Mouse (Mus musculus): ENCODE data around the gene Igtp.

DNA sequence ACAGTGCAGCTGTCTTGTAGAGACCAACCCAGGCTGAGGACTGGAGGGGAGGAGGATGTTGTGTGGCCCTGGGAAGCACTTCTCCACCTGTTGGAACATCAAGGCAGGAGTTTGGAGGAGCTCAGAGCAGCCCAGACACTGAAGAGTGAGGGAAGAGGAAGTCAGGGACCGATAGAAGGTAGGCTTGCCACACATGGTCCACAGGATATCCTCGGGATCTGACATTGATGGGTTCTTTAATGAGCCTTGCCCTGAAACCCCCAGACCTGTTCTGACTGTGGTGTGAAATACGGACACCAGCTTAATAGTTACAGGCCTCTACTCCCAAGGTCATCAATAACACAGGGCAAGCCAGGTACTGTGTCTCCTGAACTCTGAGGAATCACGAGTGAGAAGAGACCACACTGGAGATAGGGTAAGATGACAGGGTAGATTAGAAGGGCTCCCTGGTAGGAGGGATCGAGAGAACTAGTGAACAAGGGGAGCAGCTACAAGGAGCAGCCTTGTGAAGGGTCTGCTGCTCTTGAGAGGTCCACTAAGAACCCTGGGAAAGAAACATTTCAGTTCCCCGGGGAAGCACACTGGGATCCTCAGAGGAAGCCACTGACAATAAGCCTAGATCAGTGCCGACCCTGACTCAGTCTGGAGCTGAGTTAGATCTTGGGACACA is 14.5 kb downstream of the Igtp start:
- TF ChIP-seq POLR2AphosphoS2 (IDR thresholded peaks at IDR 0.05; ENCODE audit: low read depth, low read length), result no peak
- TF ChIP-seq ZMIZ1 (IDR thresholded peaks at IDR 0.05; ENCODE audit: low read depth, low read length), result no peak
- TF ChIP-seq POLR2A (IDR thresholded peaks at IDR 0.05; ENCODE audit: low read depth, low read length), result no peak
- no peak for TF ChIP-seq E2F4 (IDR thresholded peaks at IDR 0.05; ENCODE audit: insufficient replicate concordance, low read depth, low read length)
- TF ChIP-seq CHD1 (IDR thresholded peaks at IDR 0.05; ENCODE audit: low read depth, low read length), result no peak
- TF ChIP-seq MXI1 (IDR thresholded peaks at IDR 0.05; ENCODE audit: low read depth, low read length), result no peak
- TF ChIP-seq ZC3H11A (IDR thresholded peaks at IDR 0.05; ENCODE audit: low read depth, low read length), result no peak
- no peak for TF ChIP-seq CTCF (conservative IDR thresholded peaks at IDR 0.05 in 1 of 2, IDR thresholded peaks at IDR 0.05 in 1 of 2; ENCODE audit: low read depth in 2 of 2, low read length in 2 of 2)
- no peak for TF ChIP-seq EP300 (IDR thresholded peaks at IDR 0.05; ENCODE audit: low read length)
- TF ChIP-seq UBTF (IDR thresholded peaks at IDR 0.05; ENCODE audit: low read depth, low read length), result no peak
- TF ChIP-seq NELFE (IDR thresholded peaks at IDR 0.05; ENCODE audit: low read depth, low read length), result no peak
- TF ChIP-seq USF2 (conservative IDR thresholded peaks at IDR 0.05; ENCODE audit: low read depth, low read length), result no peak
- TF ChIP-seq NRF1 (IDR thresholded peaks at IDR 0.05; ENCODE audit: low read depth, low read length), result no peak

All from CH12.LX (cell line).